11 mouse cellular contexts compared by ENCODE assay signal in genomic region chr9:31962265-31962664, GRCm38 (mm10). TPM values are rescaled to one million over a fixed set of nuclear protein-coding genes. Genes with fewer than 3 reads are reported as not detected.
A peak's percentile ranks its signal among the peaks of the same experiment; 100 is the strongest.
DNase-seq lines count a peak whose midpoint lies in the region; ATAC-seq lines count a peak whose summit lies in the region.
"Had no signal": no experiment of that assay in that cellular context is flagged by ENCODE, and none has a peak within 500 bp of the region (broad histone marks: within the 10 kb centered on the region; RNA-seq: fewer than 3 reads in every experiment).

No protein-coding gene starts in this region.

- intact Hi-C loops in left cerebral cortex, postnatal 4 days (cut with DNase I): loop anchor here (10.0 kb wide), 1 partner anchor 293 kb away; no protein-coding TSS in a partner anchor

- no peak for ATAC-seq in megakaryocyte-erythroid progenitor cell, adult 5-6 weeks (replicated peaks; ENCODE audit: low FRiP score, low TSS enrichment, poor library complexity, severe bottlenecking)

- peak; percentile 69 for DNase-seq in left cerebral cortex, postnatal 4 days
- no peak for DNase-seq in left cerebral cortex, adult 9 months (ENCODE audit: low spot score in 2 of 2)
- peak; percentile 6 for DNase-seq in NIH3T3 (ENCODE audit: low read depth)
- peak; percentile 53 for DNase-seq in adrenal gland, adult 8-10 months
- DNase-seq in cerebellum, postnatal 10 days: peak; percentile 72 to 80
- no peak for DNase-seq in embryo, embryonic 11 days
- DNase-seq: heart, postnatal 10 days; lung, postnatal 14 days; right cerebral cortex, adult 18-20 months; thymus, postnatal 4 days had no signal

RNA-seq across cellular contexts. Expression of gene Barx2, which starts 49.0 kb away (rescaled TPM):
- total RNA-seq in left cerebral cortex, postnatal 4 days (2021): 1 to 10 TPM; 4.3 to 4.5 TPM
- total RNA-seq in adrenal gland, adult 8-10 months (2022): not detected
- total RNA-seq in megakaryocyte-erythroid progenitor cell, adult 5-6 weeks (2014; fragmentation: Nextera tagmentation): not detected in 2 replicates
- total RNA-seq in megakaryocyte-erythroid progenitor cell, adult 5-6 weeks (2017): not detected in 2 replicates
- total RNA-seq: heart, postnatal 10 days had no signal

Comparison
In these comparisons a context has a peak if more than half of its experiments do, and no peak if none do; other contexts are left out.
1. DNase-seq: peak in left cerebral cortex, postnatal 4 days (single experiment), NIH3T3 (single experiment), adrenal gland, adult 8-10 months (single experiment) and cerebellum, postnatal 10 days (2 of 2); none in left cerebral cortex, adult 9 months (0 of 2) and embryo, embryonic 11 days (single experiment).
2. RNA of gene Barx2, which starts 49.0 kb away (total RNA-seq): 4.3 to 4.5 TPM in left cerebral cortex, postnatal 4 days; not detected in adrenal gland, adult 8-10 months and not detected in megakaryocyte-erythroid progenitor cell, adult 5-6 weeks; every median in the first group is over 4 times any median in the second.